Mouse (Mus musculus): ENCODE measurements around the gene Pcgf5. TPM values are rescaled to one million over a fixed set of nuclear protein-coding genes. Genes with fewer than 3 reads are reported as not detected.

The Pcgf5 gene
- polyA plus RNA-seq, 2 experiments: 7.7 to 16.7 TPM

DNA sequence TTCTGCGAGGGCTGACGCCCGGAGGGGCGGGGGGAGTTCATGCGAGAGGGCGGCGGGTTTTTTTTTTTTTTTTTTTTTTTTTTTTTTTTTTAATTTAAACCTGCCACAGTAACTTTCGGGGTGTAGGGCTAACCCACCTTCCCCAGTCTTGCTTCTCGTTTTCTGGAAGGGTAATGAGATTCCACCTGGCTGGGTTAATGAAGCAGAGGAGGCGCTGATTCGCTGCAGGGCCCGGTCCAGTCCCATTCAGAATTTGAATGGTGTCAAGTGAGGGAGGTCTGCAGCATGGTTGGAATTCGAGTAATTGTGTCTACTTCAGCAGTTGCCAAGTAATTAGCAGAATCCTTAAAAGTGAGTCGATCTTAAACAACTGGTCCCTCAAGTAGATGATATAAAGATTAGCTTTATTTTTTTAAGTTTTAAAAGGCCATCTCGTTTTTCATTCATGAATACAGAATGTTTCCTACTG lies 1.4 kb downstream of the Pcgf5 start:
- no peak overlapping the region for H3K9ac ChIP-seq (replicated peaks)
- peaks cover 43% of the 10 kb centered on the region for H3K27me3 ChIP-seq (ENCODE audit: control insufficient read depth, insufficient read depth, low read length)
- TF ChIP-seq EP300 (IDR thresholded peaks at IDR 0.05; ENCODE audit: low read depth) (no peak), CTCF (IDR thresholded peaks at IDR 0.05; ENCODE audit: low read depth) (no peak)
- H3K36me3 ChIP-seq (replicated peaks; ENCODE audit: control insufficient read depth, insufficient read depth, low read depth): no peaks in the 10 kb centered on the region
- H3K27ac ChIP-seq: no peak overlapping the region
- DNase-seq (ENCODE audit: low read depth in 3 of 3, low spot score in 3 of 3) (no peak), ATAC-seq (ENCODE audit: insufficient read depth) (no peak)
- no peaks in the 10 kb centered on the region for H3K4me1 ChIP-seq (replicated peaks; ENCODE audit: control insufficient read depth in 2 of 2, insufficient read depth in 2 of 2, low read length in 1 of 2)
- H3K4me3 ChIP-seq (ENCODE audit: insufficient read depth in 1 of 2, low read depth in 2 of 2, low read length in 2 of 2): peak overlapping the region; percentile 47 to 57
- H3K4me2 ChIP-seq (ENCODE audit: low read depth): peak overlapping the region; percentile 80
- WGBS (ENCODE audit: insufficient replicate concordance): 8% methylated on average over 15 of the region's 15 CpGs
- no peaks in the 10 kb centered on the region for H3K9me3 ChIP-seq (ENCODE audit: control insufficient read depth, low read length)

DNA sequence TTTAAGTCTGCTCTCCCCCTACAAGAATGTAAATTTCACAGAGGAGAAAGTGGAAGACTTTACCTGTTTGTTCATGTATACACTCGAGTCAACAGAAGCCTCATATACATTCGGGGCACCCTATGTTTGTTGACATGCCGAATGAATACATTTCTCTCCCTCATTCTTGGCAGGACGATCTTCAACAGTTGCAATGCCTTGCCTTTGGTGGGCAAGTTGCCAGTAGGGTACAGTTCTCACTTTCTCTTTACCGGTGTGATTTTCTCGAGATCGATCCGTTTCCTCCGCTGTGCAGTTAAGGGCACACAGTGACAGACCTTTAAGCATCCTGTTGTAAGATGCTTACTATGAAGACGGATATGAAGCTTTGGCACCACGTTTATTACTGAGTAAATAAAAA lies 2.1 kb downstream of the Pcgf5 start:
- no peak for DNase-seq (ENCODE audit: low read depth in 3 of 3, low spot score in 3 of 3)
- Histone ChIP-seq H3K9ac (replicated peaks) (no peak overlapping the region), H3K9me3 (ENCODE audit: control insufficient read depth, low read length) (no peaks in the 10 kb centered on the region), H3K27me3 (ENCODE audit: control insufficient read depth, insufficient read depth, low read length) (peaks cover 43% of the 10 kb centered on the region), H3K4me1 (replicated peaks; ENCODE audit: control insufficient read depth in 2 of 2, insufficient read depth in 2 of 2, low read length in 1 of 2) (no peaks in the 10 kb centered on the region), H3K36me3 (replicated peaks; ENCODE audit: control insufficient read depth, insufficient read depth, low read depth) (no peaks in the 10 kb centered on the region), H3K4me3 (ENCODE audit: insufficient read depth in 1 of 2, low read depth in 2 of 2, low read length in 2 of 2) (no peak overlapping the region), H3K27ac (no peak overlapping the region), H3K4me2 (ENCODE audit: low read depth) (no peak overlapping the region)
- WGBS (ENCODE audit: insufficient replicate concordance): 71% methylated on average over 11 of the region's 11 CpGs
- TF ChIP-seq EP300 (IDR thresholded peaks at IDR 0.05; ENCODE audit: low read depth) (no peak), CTCF (IDR thresholded peaks at IDR 0.05; ENCODE audit: low read depth) (no peak)
- no peak for ATAC-seq (ENCODE audit: insufficient read depth)

DNA sequence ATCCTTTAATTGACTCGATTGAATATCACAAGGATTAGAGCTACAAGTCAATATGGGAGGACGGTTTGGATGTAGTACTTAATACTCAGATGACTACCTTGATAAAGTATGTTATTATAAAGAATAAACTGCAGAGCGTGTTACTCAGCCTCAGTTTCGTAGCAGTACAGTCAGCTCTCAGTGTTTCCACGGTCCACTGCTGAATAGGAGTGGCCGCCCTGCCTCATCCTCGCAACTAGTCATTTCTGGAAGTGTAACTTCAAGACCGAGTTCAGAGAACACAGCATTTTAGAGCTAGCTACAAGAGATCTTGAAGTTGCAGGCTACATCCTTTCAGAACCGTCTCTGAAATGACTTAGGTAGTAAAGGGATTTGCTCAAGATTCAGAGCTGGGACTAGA lies 2.8 kb downstream of the Pcgf5 start:
- H3K4me2 ChIP-seq (ENCODE audit: low read depth): no peak overlapping the region
- 76% methylated on average over 9 of the region's 9 CpGs for WGBS (ENCODE audit: insufficient replicate concordance)
- H3K9ac ChIP-seq (replicated peaks): no peak overlapping the region
- no peak overlapping the region for H3K4me3 ChIP-seq (ENCODE audit: insufficient read depth in 1 of 2, low read depth in 2 of 2, low read length in 2 of 2)
- peaks cover 43% of the 10 kb centered on the region for H3K27me3 ChIP-seq (ENCODE audit: control insufficient read depth, insufficient read depth, low read length)
- ATAC-seq (ENCODE audit: insufficient read depth): no peak
- TF ChIP-seq CTCF (IDR thresholded peaks at IDR 0.05; ENCODE audit: low read depth) (no peak), EP300 (IDR thresholded peaks at IDR 0.05; ENCODE audit: low read depth) (no peak)
- no peaks in the 10 kb centered on the region for H3K4me1 ChIP-seq (replicated peaks; ENCODE audit: control insufficient read depth in 2 of 2, insufficient read depth in 2 of 2, low read length in 1 of 2)
- no peaks in the 10 kb centered on the region for H3K36me3 ChIP-seq (replicated peaks; ENCODE audit: control insufficient read depth, insufficient read depth, low read depth)
- no peak for DNase-seq (ENCODE audit: low read depth in 3 of 3, low spot score in 3 of 3)
- no peaks in the 10 kb centered on the region for H3K9me3 ChIP-seq (ENCODE audit: control insufficient read depth, low read length)
- H3K27ac ChIP-seq: no peak overlapping the region

DNA sequence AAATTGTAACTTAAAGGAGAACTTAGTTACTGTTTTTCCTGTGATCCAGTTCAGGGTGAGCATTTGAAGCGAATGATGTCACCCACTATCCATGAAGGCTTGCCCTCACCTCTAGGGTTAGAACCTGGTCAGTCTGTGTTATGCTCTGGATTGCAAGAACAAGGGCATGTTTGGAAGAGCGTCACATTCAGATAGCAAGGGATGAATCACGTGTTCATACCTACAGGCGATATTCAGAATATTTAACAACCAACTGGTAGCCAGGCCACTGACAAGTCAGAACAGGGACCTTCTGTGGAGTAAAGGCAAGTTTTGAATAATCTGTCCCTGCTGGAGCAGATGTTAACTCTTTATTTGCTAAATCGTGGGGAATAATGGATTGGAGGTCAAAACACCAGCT lies 14.4 kb downstream of the Pcgf5 start:
- Histone ChIP-seq H3K36me3 (replicated peaks; ENCODE audit: control insufficient read depth, insufficient read depth, low read depth) (no peaks in the 10 kb centered on the region), H3K4me3 (ENCODE audit: insufficient read depth in 1 of 2, low read depth in 2 of 2, low read length in 2 of 2) (no peak overlapping the region), H3K4me2 (ENCODE audit: low read depth) (no peak overlapping the region), H3K27ac (no peak overlapping the region), H3K27me3 (ENCODE audit: control insufficient read depth, insufficient read depth, low read length) (no peaks in the 10 kb centered on the region), H3K9ac (replicated peaks) (no peak overlapping the region), H3K4me1 (replicated peaks; ENCODE audit: control insufficient read depth in 2 of 2, insufficient read depth in 2 of 2, low read length in 1 of 2) (peaks cover 0 to 2% of the 10 kb centered on the region in 2 experiments; a peak in 1 of 4 replicates), H3K9me3 (ENCODE audit: control insufficient read depth, low read length) (no peaks in the 10 kb centered on the region)
- ATAC-seq (ENCODE audit: insufficient read depth) (no peak), DNase-seq (ENCODE audit: low read depth in 3 of 3, low spot score in 3 of 3) (no peak)
- 59% methylated on average over 5 of the region's 5 CpGs for WGBS (ENCODE audit: insufficient replicate concordance)
- TF ChIP-seq CTCF (IDR thresholded peaks at IDR 0.05; ENCODE audit: low read depth): no peak
- TF ChIP-seq EP300 (IDR thresholded peaks at IDR 0.05; ENCODE audit: low read depth): no peak

DNA sequence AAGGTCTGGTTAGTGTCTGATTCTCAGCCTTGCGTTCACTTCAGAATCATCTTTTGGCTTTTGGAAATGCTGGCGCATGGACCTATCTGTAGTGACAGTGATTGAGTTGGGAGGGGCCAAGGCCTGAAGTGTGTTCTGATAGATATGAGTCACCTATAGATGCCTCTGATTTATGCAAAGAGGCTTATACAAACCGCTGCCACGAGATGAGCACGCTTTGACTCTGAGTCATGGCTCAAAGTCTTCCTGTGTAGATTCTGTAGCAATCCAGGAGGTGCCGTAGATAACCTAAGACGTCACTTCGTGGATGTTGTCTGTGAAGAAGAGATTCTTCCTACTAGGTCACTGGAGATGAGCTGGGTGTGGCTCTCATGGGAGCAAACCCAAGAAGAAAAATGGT lies 16.6 kb downstream of the Pcgf5 start:
- TF ChIP-seq EP300 (IDR thresholded peaks at IDR 0.05; ENCODE audit: low read depth) (no peak), CTCF (IDR thresholded peaks at IDR 0.05; ENCODE audit: low read depth) (no peak)
- Histone ChIP-seq H3K27ac (no peak overlapping the region), H3K4me2 (ENCODE audit: low read depth) (no peak overlapping the region), H3K9ac (replicated peaks) (no peak overlapping the region), H3K27me3 (ENCODE audit: control insufficient read depth, insufficient read depth, low read length) (no peaks in the 10 kb centered on the region), H3K9me3 (ENCODE audit: control insufficient read depth, low read length) (no peaks in the 10 kb centered on the region), H3K36me3 (replicated peaks; ENCODE audit: control insufficient read depth, insufficient read depth, low read depth) (no peaks in the 10 kb centered on the region), H3K4me1 (replicated peaks; ENCODE audit: control insufficient read depth in 2 of 2, insufficient read depth in 2 of 2, low read length in 1 of 2) (peaks cover 0 to 2% of the 10 kb centered on the region in 2 experiments; a peak in 1 of 4 replicates), H3K4me3 (ENCODE audit: insufficient read depth in 1 of 2, low read depth in 2 of 2, low read length in 2 of 2) (no peak overlapping the region)
- WGBS (ENCODE audit: insufficient replicate concordance): 38% methylated on average over 8 of the region's 8 CpGs
- ATAC-seq (ENCODE audit: insufficient read depth) (no peak), DNase-seq (ENCODE audit: low read depth in 3 of 3, low spot score in 3 of 3) (no peak)
